Mouse (Mus musculus): ENCODE data around the gene Ptgis.

Ptgis gene

DNA sequence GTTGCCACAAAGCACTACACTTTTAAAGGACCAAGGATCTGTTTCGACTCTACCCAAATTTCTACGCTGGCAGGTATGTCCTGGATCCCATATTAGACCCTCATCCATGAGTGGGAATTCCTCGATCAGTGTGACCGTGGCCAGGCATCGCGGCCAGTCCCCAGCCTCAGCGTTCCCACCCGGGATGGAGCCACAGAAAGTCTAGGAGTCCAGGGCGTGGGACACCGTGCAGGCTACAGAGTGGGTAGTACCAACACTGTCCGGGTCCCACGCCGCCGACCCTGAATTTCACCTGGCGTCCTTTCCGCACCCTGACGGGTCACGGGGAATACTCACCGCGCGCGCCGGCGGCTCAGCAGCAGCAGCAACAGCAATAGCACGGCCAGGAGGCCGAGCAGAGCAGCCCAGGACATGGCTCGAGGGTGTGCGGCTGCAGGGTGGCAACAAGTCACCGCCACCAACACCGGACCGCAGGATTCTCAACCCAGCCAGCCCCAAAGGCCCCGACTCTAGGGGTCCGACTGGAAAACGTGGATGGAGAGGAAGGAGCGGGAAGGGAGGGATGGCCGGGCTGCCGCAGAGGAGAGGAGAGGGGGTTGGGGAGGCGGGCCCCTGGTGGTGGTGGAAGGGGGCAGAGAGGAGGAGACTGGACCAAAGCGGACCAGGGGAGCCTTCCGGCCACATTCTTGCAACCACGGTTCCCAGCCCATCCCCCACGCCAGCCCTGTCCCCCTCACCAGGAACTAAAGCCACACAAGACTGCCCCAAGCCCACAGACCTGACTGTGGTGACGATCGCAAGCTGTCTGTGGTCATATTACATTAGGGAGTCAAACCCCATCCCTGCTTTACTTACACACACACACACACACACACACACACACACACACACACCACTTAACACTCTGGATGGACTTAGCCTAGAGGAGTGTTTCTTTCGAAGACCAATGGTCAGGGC, at the start of gene Ptgis:
Ptgis (minus strand) TSS at position 597 of the 957 bp plus-strand sequence.
- no peak for DNase-seq (ENCODE audit: low spot score in 2 of 2)

GRCm38 (mm10) chr2:167281461-167281860, 41.1 kb upstream of the Ptgis start:
- DNase-seq (ENCODE audit: low spot score in 2 of 2) = peak; percentile 4

GRCm38 (mm10) chr2:167280986-167281310, 40.5 kb upstream of the Ptgis start:
- no peak for DNase-seq (ENCODE audit: low spot score in 2 of 2)

- peak; percentile 60 to 81 for DNase-seq (ENCODE audit: low spot score in 2 of 2)
Observed at GRCm38 (mm10) chr2:167280090-167280985, 39.9 kb upstream of the Ptgis start.

- peak; percentile 9 to 56 for DNase-seq (ENCODE audit: low spot score in 2 of 2)
Observed at GRCm38 (mm10) chr2:167278751-167279526, 38.5 kb upstream of the Ptgis start.

DNA sequence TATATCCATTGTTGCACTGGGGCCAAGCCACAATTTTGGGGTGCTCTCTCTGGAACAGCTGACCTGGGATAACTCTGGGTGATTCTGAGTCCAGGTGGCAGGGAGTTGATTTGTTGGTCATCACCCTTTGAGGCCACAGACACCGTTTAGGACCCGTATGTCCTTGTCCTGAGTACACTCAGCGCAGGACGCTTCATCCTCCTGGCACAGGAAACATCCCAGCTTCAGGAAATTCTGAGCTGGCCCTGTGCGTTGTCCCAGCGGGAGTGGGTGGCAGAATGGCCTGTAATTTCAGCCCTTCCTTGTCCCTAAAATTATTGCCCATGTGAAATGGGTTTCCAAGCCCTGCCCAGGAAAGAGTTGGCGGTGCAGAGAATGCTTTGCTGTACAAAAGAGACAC, 37.6 kb upstream of the Ptgis start:
- peak; percentile 1 to 4 for DNase-seq (ENCODE audit: low spot score in 2 of 2)

GRCm38 (mm10) chr2:167277026-167277425, 36.6 kb upstream of the Ptgis start:
- DNase-seq (ENCODE audit: low spot score in 2 of 2) = peak; percentile 0 to 4

DNA sequence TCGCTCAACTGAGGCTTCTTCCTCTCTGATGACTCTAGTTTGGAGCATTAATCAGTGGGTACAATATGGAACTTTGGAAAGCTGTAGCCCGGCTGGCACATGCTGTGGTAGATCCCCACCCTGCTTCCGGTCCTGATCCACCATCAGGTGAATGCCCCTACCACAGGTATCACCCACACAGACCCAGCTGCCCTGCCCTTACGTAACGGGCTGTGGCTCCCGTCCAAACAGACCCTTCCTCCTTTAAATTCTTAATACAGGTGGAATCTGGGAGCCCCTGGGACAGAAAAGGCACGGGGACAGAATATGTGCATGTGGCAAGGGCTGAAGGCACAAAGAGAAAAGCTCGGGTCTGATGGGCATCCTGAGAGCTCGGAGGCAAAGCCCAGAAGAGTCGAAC, 35.5 kb upstream of the Ptgis start:
- peak; percentile 2 for DNase-seq (ENCODE audit: low spot score in 2 of 2)

DNA sequence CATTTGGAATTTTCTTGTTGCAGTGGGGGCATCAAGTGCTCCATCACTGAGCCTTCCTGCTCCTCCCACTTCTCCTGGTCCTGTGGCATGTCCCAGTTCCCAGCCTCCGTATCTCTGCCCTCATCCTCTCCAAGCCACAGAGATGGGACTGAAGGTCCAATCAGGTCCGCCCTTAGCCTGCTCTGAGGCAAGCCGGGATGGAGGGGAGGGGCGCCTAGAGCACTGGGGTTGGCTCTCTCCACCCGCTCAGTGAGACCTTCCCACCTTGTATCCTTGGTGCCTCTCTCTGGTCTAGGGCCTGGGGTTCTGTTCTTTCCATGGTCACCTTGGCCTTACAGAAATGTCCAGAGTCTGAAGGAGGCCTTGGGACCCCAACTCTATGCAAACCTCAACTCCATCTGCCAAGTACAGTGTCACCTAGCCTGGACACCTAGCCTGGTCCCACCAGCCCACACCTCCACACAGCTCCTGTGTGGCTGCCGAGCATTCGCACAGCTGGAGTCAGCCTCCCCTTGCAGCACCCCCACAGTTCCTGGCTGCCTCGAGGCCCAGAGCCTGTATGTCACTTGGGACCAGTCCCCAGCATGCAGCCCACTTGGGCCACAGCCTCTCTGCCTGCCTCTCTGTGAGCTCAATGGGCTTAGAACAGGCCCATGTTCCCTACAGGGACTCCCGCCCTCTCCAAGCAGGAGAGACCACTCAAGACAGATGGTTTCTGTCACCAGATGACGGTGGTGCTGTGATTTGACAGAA, 34.5 kb upstream of the Ptgis start:
- peak; percentile 1 to 4 for DNase-seq (ENCODE audit: low spot score in 2 of 2)

DNA sequence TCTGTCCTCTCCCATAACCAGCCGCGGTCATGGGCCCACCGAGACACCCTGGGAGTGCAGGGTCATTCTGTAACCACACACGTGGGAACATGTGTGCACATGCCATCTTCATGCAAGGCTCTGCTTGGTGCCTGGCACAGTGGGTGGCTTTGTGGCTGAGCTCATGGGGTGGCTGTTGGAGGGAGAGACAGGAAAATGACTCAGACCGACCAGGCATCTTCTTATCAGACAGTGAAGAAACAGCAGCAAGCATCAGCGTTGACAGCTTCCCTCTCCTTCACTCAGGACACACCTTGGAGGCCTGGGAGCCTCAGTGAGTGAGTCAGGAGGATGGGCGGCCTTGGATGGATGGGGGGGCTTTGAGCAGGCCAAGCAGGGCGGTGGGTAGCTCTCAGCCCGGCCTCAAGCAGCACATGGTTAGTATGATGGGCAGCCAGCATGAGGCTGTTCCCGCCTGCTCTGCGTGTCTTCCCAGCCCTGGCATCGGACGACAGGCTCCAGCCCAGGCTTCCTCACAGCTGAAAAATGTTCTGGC, 32.9 kb upstream of the Ptgis start:
- peak in 1 of 2 experiments; percentile 2 for DNase-seq (ENCODE audit: low spot score in 2 of 2)

GRCm38 (mm10) chr2:167272706-167273105, 32.3 kb upstream of the Ptgis start:
- DNase-seq (ENCODE audit: low spot score in 2 of 2) = peak in 1 of 2 experiments; percentile 1

- DNase-seq (ENCODE audit: low spot score in 2 of 2) = peak; percentile 1 to 2
Observed at GRCm38 (mm10) chr2:167271121-167271521, 30.7 kb upstream of the Ptgis start.

DNA sequence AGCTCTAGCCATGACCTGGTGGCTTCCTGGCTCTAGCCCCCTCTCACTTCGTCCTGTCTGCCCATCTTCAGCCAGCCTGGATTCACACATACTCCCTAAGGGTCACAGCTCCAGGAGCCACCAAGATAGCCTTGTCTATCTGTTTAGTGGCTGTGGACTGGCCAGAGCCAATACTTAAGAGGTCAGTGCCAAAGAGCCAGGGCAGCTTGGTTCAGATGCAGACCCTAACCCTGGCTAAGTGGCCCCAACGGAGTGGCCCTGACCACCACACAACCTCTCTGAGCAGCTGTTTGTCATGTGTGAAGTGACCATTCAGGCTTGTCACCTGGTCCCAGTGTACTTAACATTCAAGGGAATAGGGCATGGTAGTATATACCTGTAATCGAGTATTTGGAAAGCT, 30.1 kb upstream of the Ptgis start:
- DNase-seq (ENCODE audit: low spot score in 2 of 2) = peak in 1 of 2 experiments; percentile 3

- DNase-seq (ENCODE audit: low spot score in 2 of 2) = peak in 1 of 2 experiments; percentile 2
Observed at GRCm38 (mm10) chr2:167268721-167269120, 28.3 kb upstream of the Ptgis start.

- peak in 1 of 2 experiments; percentile 3 for DNase-seq (ENCODE audit: low spot score in 2 of 2)
Observed at GRCm38 (mm10) chr2:167268411-167268690, 27.9 kb upstream of the Ptgis start.

- DNase-seq (ENCODE audit: low spot score in 2 of 2) = peak; percentile 10 to 24
Observed at GRCm38 (mm10) chr2:167267531-167268410, 27.4 kb upstream of the Ptgis start.

- DNase-seq (ENCODE audit: low spot score in 2 of 2) = peak in 1 of 2 experiments; percentile 1
Observed at GRCm38 (mm10) chr2:167266231-167266630, 25.8 kb upstream of the Ptgis start.

DNA sequence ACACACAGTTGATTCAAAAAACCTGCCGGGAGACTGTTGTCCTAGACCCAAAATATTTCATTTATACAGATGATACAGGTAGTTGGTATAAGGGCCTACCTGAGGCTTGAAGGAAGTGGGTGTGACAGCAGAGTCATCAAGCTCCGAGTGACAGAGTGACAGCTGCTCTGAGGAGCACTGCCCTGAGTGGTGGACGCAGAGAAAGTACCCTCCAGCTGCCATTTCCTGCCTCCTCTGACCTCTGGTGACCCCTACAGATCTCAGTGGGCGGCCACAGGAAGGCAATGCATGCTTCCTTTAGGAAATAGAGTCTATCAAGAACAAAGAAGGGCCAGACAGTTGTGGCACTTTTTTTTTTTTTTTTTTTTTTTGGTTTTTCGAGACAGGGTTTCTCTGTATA, 25.4 kb upstream of the Ptgis start:
- DNase-seq (ENCODE audit: low spot score in 2 of 2) = peak in 1 of 2 experiments; percentile 1

- peak in 1 of 2 experiments; percentile 3 for DNase-seq (ENCODE audit: low spot score in 2 of 2)
Observed at GRCm38 (mm10) chr2:167265021-167265420, 24.6 kb upstream of the Ptgis start.

GRCm38 (mm10) chr2:167263931-167264330, 23.5 kb upstream of the Ptgis start:
- no peak for DNase-seq (ENCODE audit: low spot score in 2 of 2)

Measured in frontal cortex, postnatal 10 days (tissue).